Mouse (Mus musculus): ENCODE measurements around the gene Gm21887.
"Not testable (repeated sequence)": the region's sequence is repeated elsewhere in the genome, so short reads cannot be mapped to it uniquely, and the experiment has no call there.

The Gm21887 gene

DNA sequence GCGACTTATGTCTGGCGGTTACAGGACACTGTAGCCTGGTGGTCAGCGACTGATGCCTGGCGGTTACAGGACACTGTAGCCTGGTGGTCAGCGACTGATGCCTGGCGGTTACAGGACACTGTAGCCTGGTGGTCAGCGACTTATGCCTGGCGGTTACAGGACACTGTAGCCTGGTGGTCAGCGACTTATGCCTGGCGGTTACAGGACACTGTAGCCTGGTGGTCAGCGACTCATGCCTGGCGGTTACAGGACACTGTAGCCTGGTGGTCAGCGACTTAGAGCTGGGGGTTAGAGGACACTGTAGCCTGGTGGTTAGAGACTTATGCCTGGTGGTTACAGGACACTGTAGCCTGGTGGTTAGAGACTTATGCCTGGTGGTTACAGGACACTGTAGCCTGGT lies 4.0 kb downstream of the Gm21887 start:
- not testable (repeated sequence) for DNase-seq (ENCODE audit: low spot score)

GRCm38 (mm10) chrX:170014038-170014437 lies 4.6 kb downstream of the Gm21887 start:
- not testable (repeated sequence) for DNase-seq (ENCODE audit: low spot score)

GRCm38 (mm10) chrX:170015883-170016282 lies 6.4 kb downstream of the Gm21887 start:
- not testable (repeated sequence) for DNase-seq (ENCODE audit: low spot score)

DNA sequence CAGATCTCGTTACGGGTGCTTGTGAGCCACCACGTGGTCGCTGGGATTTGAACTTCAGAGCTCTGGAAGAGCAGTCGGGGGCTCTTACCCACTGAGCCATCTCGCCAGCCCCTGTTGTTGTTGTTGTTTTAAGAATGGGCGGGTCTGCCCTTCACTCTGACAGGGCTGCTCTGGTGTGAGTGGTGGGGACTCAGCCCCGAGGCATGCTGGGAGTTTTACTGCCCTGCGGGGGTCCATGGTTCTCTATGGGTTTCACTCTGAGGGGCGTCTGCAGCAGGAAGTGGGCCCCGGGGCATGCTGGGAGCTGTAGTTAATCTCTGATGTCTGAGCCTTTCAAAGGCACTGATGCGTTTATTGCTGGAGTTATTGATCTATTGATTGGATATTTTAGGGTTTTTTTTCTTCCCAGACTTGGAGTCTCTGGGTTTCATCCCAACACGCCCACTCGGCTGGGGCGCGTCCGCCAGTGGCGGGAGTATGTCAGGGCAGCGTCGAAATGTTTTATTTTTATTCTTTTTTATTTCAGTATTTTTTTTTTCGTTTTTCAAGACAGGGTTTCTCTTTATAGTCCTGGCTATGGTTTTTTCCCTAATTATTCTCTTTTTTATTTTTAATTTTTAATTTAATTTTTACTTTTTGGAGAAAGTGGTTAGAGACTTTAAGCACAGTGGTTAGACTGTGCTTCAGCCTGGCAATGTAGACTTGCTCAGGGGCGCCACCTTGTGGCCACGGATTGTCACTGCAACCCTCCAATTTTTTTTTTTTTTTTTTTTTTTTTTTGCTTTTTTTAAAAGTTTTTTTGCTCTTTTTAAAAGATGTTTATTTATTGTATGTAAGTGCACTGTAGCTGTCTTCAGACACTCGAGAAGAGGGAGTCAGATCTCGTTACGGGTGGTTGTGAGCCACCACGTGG lies 8.1 kb downstream of the Gm21887 start:
- peak; percentile 79 for DNase-seq (ENCODE audit: low spot score)

DNA sequence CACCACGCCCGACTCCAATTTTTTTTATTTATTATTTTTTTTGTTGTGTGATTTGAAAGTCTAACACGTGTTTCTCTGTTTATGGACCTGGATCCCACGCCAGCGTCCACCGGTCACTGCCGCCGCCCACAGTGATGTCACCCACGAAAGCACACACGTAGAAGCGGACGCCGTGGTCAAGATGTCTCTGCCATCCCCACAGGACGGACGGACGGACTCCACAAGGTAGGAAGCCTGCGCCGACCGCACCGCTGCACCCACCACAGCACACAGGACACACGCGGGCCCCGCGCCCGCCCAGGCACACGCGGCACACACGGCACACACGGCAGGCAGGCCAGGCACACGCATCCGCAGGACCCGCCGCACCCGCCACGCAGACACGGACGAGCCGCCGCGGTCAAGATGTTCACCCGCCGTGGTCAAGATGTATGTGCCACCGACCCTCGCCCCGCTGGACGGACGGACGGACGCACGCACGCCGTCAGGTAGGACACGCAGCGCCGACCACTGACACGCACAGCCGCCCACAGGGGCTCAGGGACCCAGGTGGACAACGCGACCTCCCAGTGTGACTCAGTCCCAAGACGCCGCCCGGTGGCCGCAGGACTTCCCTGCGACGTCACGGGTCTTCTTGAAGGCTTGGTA lies 9.2 kb downstream of the Gm21887 start:
- peak; percentile 77 for DNase-seq (ENCODE audit: low spot score)

DNA sequence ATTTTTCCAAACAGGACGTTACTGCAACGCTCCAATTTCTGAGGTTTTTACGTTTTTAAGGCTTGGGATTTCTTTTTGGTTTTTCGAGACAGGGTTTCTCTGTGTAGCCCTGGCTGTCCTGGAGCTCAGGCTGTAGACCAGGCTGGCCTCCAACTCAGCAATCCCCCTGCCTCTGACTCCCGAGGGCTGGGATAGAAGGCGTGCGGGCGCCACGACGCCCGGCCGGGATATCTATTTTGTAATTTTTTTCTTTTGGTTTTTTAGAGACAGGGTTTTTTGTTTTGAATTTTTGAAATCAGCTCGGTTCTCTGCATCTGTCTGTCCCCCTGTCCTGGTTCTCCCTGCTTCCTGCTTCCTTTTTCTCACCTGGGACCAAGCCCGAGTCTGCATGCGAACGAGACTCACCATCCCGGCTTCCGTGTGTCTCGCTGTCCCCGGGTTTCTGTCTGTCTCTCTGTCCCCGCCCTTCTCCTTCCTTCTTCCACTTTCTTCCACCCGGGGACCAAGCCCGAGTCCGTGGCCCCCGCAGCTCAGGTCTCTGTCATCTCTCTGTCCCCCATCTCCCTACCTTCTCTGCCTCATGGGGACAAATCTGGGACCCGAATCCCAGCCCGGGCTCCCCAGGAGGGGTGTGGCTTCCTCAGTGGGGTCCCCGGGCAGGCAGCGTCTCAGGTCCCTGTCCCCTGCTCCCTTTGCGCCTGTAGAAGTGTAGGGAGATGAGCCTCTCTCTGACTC lies 9.9 kb downstream of the Gm21887 start:
- peak; percentile 68 for DNase-seq (ENCODE audit: low spot score)

DNA sequence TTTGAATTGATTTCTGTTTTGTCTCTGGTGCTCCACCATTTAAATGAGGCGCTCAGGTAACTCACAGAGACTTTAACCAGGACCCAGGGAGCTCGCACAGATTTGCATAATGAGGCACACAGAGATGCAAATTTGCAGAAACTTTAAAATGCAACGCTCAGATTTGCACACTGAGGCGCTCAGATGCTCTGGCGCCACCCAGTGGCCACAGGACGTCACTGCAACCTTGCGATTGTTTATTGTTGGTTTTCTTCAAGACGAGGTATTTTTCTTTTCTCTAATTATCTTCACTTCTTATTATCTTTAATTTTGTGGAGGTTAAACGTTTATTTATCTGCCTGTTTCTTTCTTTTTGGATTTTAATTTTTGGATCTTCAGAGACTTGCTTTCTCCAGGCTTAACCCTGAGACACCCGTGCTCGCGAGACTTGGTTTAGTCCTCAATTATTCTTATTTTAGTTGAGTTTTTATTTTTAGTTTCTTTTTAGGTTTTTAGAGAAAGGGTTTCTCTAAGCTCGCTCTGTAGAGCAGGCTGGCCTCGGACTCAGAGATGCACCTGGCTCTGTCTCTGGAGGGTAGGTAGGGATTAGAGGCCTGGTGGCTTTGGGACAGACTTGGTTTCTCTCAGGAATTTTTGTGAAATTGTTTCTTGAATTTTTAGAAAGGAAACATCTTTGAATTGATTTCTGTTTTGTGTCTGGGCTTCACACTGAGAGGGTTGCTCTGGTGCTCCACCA lies 10.7 kb downstream of the Gm21887 start:
- peak; percentile 96 for DNase-seq (ENCODE audit: low spot score)

DNA sequence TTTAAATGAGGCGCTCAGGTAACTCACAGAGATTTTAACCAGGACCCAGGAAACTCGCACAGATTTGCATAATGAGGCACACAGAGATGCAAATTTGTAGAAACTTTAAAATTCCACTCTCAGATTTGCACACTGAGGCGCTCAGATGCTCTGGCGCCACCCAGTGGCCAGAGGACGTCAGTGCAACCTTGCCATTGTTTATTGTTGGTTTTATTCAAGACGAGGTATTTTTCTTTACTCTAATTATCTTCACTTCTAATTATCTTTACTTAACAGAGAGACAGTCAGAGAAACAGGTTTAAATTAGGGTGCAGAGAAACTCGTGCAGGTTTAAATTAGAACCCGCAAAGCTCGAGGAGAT lies 11.2 kb downstream of the Gm21887 start:
- peak; percentile 80 for DNase-seq (ENCODE audit: low spot score)

GRCm38 (mm10) chrX:170021205-170021604 lies 11.7 kb downstream of the Gm21887 start:
- not testable (repeated sequence) for DNase-seq (ENCODE audit: low spot score)

- peak; percentile 59 for DNase-seq (ENCODE audit: low spot score)
Measured at GRCm38 (mm10) chrX:170021750-170022461, 12.4 kb downstream of the Gm21887 start.
